Mouse (Mus musculus): ENCODE results near the gene Syne1.

The Syne1 gene

GRCm38 (mm10) chr10:5528284-5528683 lies 23.0 kb downstream of the Syne1 start:
- in situ Hi-C loops (cut with MboI; ENCODE audit: low pct_unique_long_range_greater_than_20kb in 1 of 2, low sequenced_read_pairs in 2 of 2, unreplicated experiment in 1 of 2) = no loop called here

GRCm38 (mm10) chr10:5527634-5528033 lies 23.6 kb downstream of the Syne1 start:
- in situ Hi-C loops (cut with MboI; ENCODE audit: low pct_unique_long_range_greater_than_20kb in 1 of 2, low sequenced_read_pairs in 2 of 2, unreplicated experiment in 1 of 2) = no loop called here

- in situ Hi-C loops (cut with MboI; ENCODE audit: low pct_unique_long_range_greater_than_20kb in 1 of 2, low sequenced_read_pairs in 2 of 2, unreplicated experiment in 1 of 2) = no loop called here
Observed at GRCm38 (mm10) chr10:5522904-5523303, 28.4 kb downstream of the Syne1 start.

- in situ Hi-C loops (cut with MboI; ENCODE audit: low pct_unique_long_range_greater_than_20kb in 1 of 2, low sequenced_read_pairs in 2 of 2, unreplicated experiment in 1 of 2) = no loop called here
Observed at GRCm38 (mm10) chr10:5522276-5522675, 29.0 kb downstream of the Syne1 start.

GRCm38 (mm10) chr10:5520695-5521094 lies 30.6 kb downstream of the Syne1 start:
- in situ Hi-C loops (cut with MboI; ENCODE audit: low pct_unique_long_range_greater_than_20kb in 1 of 2, low sequenced_read_pairs in 2 of 2, unreplicated experiment in 1 of 2) = no loop called here

- in situ Hi-C loops (cut with MboI; ENCODE audit: low pct_unique_long_range_greater_than_20kb in 1 of 2, low sequenced_read_pairs in 2 of 2, unreplicated experiment in 1 of 2) = no loop called here
Observed at GRCm38 (mm10) chr10:5515330-5515729, 36.0 kb downstream of the Syne1 start.

GRCm38 (mm10) chr10:5514134-5514533 lies 37.1 kb downstream of the Syne1 start:
- in situ Hi-C loops (cut with MboI; ENCODE audit: low pct_unique_long_range_greater_than_20kb in 1 of 2, low sequenced_read_pairs in 2 of 2, unreplicated experiment in 1 of 2) = no loop called here

GRCm38 (mm10) chr10:5512285-5512684 lies 39.0 kb downstream of the Syne1 start:
- in situ Hi-C loops (cut with MboI; ENCODE audit: low pct_unique_long_range_greater_than_20kb in 1 of 2, low sequenced_read_pairs in 2 of 2, unreplicated experiment in 1 of 2) = no loop called here

- in situ Hi-C loops (cut with MboI; ENCODE audit: low pct_unique_long_range_greater_than_20kb in 1 of 2, low sequenced_read_pairs in 2 of 2, unreplicated experiment in 1 of 2) = no loop called here
Observed at GRCm38 (mm10) chr10:5511403-5511802, 39.9 kb downstream of the Syne1 start.

GRCm38 (mm10) chr10:5507478-5507877 lies 43.8 kb downstream of the Syne1 start:
- in situ Hi-C loops (cut with MboI; ENCODE audit: low pct_unique_long_range_greater_than_20kb in 1 of 2, low sequenced_read_pairs in 2 of 2, unreplicated experiment in 1 of 2) = no loop called here

GRCm38 (mm10) chr10:5504761-5505160 lies 46.5 kb downstream of the Syne1 start:
- in situ Hi-C loops (cut with MboI; ENCODE audit: low pct_unique_long_range_greater_than_20kb in 1 of 2, low sequenced_read_pairs in 2 of 2, unreplicated experiment in 1 of 2) = no loop called here

GRCm38 (mm10) chr10:5503909-5504308 lies 47.4 kb downstream of the Syne1 start:
- in situ Hi-C loops (cut with MboI; ENCODE audit: low pct_unique_long_range_greater_than_20kb in 1 of 2, low sequenced_read_pairs in 2 of 2, unreplicated experiment in 1 of 2) = no loop called here

- in situ Hi-C loops (cut with MboI; ENCODE audit: low pct_unique_long_range_greater_than_20kb in 1 of 2, low sequenced_read_pairs in 2 of 2, unreplicated experiment in 1 of 2) = loop anchor here (25.0 kb wide), 1 partner anchor 287 kb away; no protein-coding TSS in a partner anchor
Observed at GRCm38 (mm10) chr10:5499684-5500369, 51.5 kb downstream of the Syne1 start.

GRCm38 (mm10) chr10:5497859-5498258 lies 53.4 kb downstream of the Syne1 start:
- in situ Hi-C loops (cut with MboI; ENCODE audit: low pct_unique_long_range_greater_than_20kb in 1 of 2, low sequenced_read_pairs in 2 of 2, unreplicated experiment in 1 of 2) = loop anchor here (25.0 kb wide), 1 partner anchor 289 kb away; no protein-coding TSS in a partner anchor

- in situ Hi-C loops (cut with MboI; ENCODE audit: low pct_unique_long_range_greater_than_20kb in 1 of 2, low sequenced_read_pairs in 2 of 2, unreplicated experiment in 1 of 2) = loop anchor here (25.0 kb wide), 1 partner anchor 296 kb away; no protein-coding TSS in a partner anchor
Observed at GRCm38 (mm10) chr10:5491050-5491449, 60.2 kb downstream of the Syne1 start.

GRCm38 (mm10) chr10:5490029-5490428 lies 61.3 kb downstream of the Syne1 start:
- in situ Hi-C loops (cut with MboI; ENCODE audit: low pct_unique_long_range_greater_than_20kb in 1 of 2, low sequenced_read_pairs in 2 of 2, unreplicated experiment in 1 of 2) = loop anchor here (25.0 kb wide), 1 partner anchor 297 kb away; no protein-coding TSS in a partner anchor

GRCm38 (mm10) chr10:5488097-5488496 lies 63.2 kb downstream of the Syne1 start:
- in situ Hi-C loops (cut with MboI; ENCODE audit: low pct_unique_long_range_greater_than_20kb in 1 of 2, low sequenced_read_pairs in 2 of 2, unreplicated experiment in 1 of 2) = loop anchor here (25.0 kb wide), 1 partner anchor 299 kb away; no protein-coding TSS in a partner anchor

GRCm38 (mm10) chr10:5480552-5481550 lies 70.4 kb downstream of the Syne1 start:
- in situ Hi-C loops (cut with MboI; ENCODE audit: low pct_unique_long_range_greater_than_20kb in 1 of 2, low sequenced_read_pairs in 2 of 2, unreplicated experiment in 1 of 2) = loop anchor here (5.0 to 25.0 kb wide), 2 partner anchors 76 to 306 kb away; no protein-coding TSS in a partner anchor

- in situ Hi-C loops (cut with MboI; ENCODE audit: low pct_unique_long_range_greater_than_20kb in 1 of 2, low sequenced_read_pairs in 2 of 2, unreplicated experiment in 1 of 2) = loop anchor here (5.0 to 25.0 kb wide), 2 partner anchors 77 to 307 kb away; no protein-coding TSS in a partner anchor
Observed at GRCm38 (mm10) chr10:5480097-5480496, 71.2 kb downstream of the Syne1 start.
